Mouse (Mus musculus): ENCODE data around the gene Ankrd26.

DNA sequence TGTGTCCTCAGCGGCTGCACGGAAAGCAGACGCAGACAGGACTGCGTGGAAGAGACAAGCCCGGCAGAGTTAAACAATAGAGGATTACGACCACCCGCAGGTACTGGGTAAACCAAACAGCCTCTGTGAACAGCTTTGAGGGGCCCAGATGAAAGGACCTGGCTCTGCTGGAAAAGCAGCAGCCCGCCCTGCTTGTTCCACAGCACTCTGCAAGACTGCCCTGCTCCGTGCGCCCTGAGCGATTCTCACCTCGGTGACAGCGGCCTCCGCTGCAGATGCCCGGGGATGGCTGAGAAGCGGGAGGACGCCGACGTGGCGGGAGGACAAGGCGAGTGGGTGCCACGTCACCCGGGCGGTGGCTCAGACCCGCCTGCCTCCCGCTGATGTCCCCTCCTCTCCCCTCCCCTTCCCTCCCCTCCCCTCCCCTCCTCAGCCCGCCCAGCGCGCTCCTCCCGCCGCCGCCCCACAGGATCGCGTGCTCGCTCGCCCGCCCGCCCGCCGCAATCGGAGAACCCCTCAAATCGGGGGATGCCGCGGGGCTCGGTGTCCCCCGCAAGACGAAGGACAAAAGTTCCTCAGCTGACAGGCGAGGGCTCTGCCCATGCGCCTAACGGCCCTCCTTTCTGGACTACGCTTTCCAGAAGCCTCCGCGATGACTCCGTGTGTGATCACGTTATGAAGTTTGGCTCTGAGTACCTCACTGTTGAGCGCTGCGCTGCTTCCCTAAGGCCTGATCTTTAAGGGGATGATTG lies 82.9 kb downstream of the Ankrd26 start, which contains the start of gene Zfp9:
- TF ChIP-seq POLR2A (IDR thresholded peaks at IDR 0.05; ENCODE audit: control insufficient read depth, low read depth, low read length) (peak; percentile 54; the same call in 1 of the 2 replicates), CTCF (IDR thresholded peaks at IDR 0.05; ENCODE audit: control insufficient read depth, insufficient read depth, insufficient replicate concordance, low read depth, low read length) (no peak)
